Mouse (Mus musculus) gastrocnemius, postnatal 4 days (tissue): ENCODE data around the gene Gm21863. TPM values are rescaled to one million over a fixed set of nuclear protein-coding genes. Genes with fewer than 3 reads are reported as not detected.
"Not testable (repeated sequence)": the region's sequence is repeated elsewhere in the genome, so short reads cannot be mapped to it uniquely, and the experiment has no call there.

ENCODE experiments used
- DNase-seq, 2 experiments: peaks; one replicate each; pipeline ENCODE4 v3.0.0; 2021 to 2022; ENCODE audit warnings: low spot score in 2 of 2, mixed read lengths in 2 of 2
- long read RNA-seq, 2 experiments: library from polyadenylated mRNA; stranded (forward); transcript quantifications; one replicate each; pipeline ENCODE4 v2.0.0; 2021
- total RNA-seq, 2 experiments: library from RNA; stranded (reverse); gene quantifications; 2 replicates each; pipeline ENCODE4 v1.2.3; 2021

Gm21863 gene
- not detected for total RNA-seq
- long read RNA-seq, experiment 1 = 0 reads
- long read RNA-seq, experiment 2 = 0 reads

DNA sequence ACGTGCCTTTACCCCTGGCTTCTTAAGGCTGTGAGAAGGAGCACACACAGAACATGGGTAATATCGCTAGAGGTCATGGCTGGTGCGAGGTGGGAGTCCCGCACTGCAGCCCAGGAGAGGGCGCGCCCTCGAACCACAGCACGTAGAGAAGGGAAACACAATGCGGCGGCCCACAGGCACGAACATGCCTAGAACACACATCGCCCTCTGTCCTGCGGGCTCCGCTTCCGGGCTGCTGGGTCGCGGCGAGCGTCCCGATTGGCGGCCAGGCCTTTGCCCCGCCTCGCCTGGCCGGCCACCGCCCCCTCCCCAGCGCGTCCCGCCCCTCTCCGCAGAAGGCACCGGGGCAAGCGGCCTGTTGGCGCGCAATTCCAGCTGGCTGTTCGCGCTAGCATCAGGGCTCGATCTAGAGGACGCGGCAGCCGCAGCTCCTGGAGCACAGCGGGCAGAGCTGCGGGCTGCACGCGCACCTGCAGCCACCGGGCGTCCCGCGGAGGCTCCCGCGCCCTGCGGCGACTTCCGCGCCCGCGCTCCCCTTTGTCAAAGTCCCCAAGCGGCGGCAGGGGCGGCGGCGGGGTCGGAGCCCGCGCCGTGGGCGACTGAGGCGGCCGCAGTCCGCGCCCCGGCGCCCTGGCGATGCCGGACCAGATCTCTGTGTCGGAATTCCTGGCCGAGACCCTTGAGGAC is at the start of gene Gm21863:
Gm21863 (plus strand) TSS at position 637 of the 687 bp plus-strand sequence.
- DNase-seq = not testable (repeated sequence)

- not testable (repeated sequence) for DNase-seq
These were observed 26.3 kb upstream of the Gm21863 start for GRCm38 (mm10) chr12:19928049-19928448.
